Mouse (Mus musculus) forebrain, embryonic 12.5 days (tissue): ENCODE results near the gene Ctrc. TPM values are rescaled to one million over a fixed set of nuclear protein-coding genes. Genes with fewer than 3 reads are reported as not detected.

Experiments
- ATAC-seq: fragments of 200-750 bp; cut with Nextera tagmentation; 2 replicates; pipeline ENCODE4 v1.8.0; 2017; ENCODE audit warnings: moderate TSS enrichment; ENCODE audit not compliant: low FRiP score
- H3K27ac ChIP-seq: fragments of 300-500 bp; sonication (generic); 2 replicates; pipeline ENCODE4 v1.5.1; 2016; ENCODE audit warnings: mild to moderate bottlenecking
- H3K27me3 ChIP-seq: fragments of 300-500 bp; sonication (generic); 2 replicates; pipeline ENCODE4 v1.6.1; 2016; ENCODE audit warnings: mild to moderate bottlenecking
- H3K36me3 ChIP-seq: fragments of 300-500 bp; sonication (generic); replicated peaks from 2 replicates; pipeline ENCODE4 v1.6.1; 2016; ENCODE audit warnings: mild to moderate bottlenecking
- H3K4me1 ChIP-seq: fragments of 300-500 bp; sonication (generic); 2 replicates; pipeline ENCODE4 v1.6.1; 2016
- H3K4me2 ChIP-seq: fragments of 300-500 bp; sonication (generic); 2 replicates; pipeline ENCODE4 v1.6.1; 2016; ENCODE audit warnings: mild to moderate bottlenecking, moderate library complexity
- H3K4me3 ChIP-seq: fragments of 300-500 bp; sonication (generic); replicated peaks from 2 replicates; pipeline ENCODE4 v1.5.1; 2016; ENCODE audit warnings: mild to moderate bottlenecking
- H3K9ac ChIP-seq: fragments of 300-500 bp; sonication (generic); 2 replicates; pipeline ENCODE4 v1.6.1; 2016; ENCODE audit warnings: mild to moderate bottlenecking
- H3K9me3 ChIP-seq: fragments of 300-500 bp; sonication (generic); 2 replicates; pipeline ENCODE4 v1.6.1; 2016
- WGBS: fragments of 180-500 bp; shearing (Covaris S2); methylation state at CpG from one replicate; pipeline ENCODE4 v1.1.7; 2016; 5-methylcytosine and 5-hydroxymethylcytosine counted together
- polyA plus RNA-seq: library from polyadenylated mRNA; unstranded; fragments of >200 nt; fragmentation: Nextera tagmentation; extraction: Ambion mirVana; gene quantifications from 2 replicates; pipeline ENCODE4 v1.2.1, GENCODE M21; 2016

The Ctrc gene
- polyA plus RNA-seq: not detected in 2 replicates

DNA sequence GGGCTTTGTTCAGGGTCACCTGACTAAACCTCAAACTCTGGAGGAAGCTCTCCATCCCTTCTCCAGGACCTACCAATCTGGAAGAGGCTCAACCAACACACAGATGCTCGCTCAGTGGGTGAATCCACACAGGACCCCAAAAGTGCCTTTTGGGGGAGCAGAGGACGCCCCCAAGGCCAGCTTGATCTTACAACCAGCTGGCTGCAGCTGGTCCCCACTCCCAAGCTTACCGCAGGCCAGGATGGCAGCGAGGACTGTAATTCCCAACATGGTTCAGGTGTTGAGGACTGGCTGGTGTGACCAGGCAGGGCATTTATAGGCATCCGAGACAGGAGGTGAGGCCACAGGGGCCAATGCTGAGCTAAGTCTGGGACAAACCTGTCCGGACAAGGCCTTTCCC lies at the start of gene Ctrc:
Ctrc (minus strand) TSS at position 361 of the 400 bp plus-strand sequence.
- H3K4me3 ChIP-seq: no peak within 1 kb of the TSS
- no peak within 1 kb of the TSS for H3K4me2 ChIP-seq
- WGBS: 85% methylated on average over 6 of the region's 6 CpGs
- no peaks in the 10 kb centered on the region for H3K36me3 ChIP-seq
- no peaks in the 10 kb centered on the region for H3K4me1 ChIP-seq
- H3K9ac ChIP-seq: no peak within 1 kb of the TSS
- H3K9me3 ChIP-seq: no peaks in the 10 kb centered on the region
- H3K27ac ChIP-seq: no peak within 1 kb of the TSS
- no peak for ATAC-seq
- 0 out of 2 replicates have a peak, but pooled peaks cover 4% of the 10 kb centered on the region for H3K27me3 ChIP-seq

DNA sequence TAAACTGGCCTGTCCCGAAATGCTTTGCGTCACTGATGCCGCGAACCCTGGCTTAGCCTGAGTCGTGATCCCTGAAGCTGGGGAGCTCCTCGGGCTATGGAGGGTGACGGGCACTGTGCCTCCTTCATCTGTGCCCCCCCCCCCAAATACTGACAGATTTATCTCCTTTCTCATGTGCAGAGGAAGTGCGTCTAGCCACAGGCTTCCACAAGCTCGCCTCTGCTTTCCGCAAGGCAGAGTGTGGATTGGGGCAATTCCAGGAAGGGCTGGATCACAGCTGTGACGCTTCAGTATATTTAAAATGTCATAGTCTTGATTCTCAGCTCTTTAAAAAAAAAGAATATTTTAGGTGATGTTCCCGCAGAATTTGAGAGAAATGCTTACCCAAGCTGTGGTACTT lies 49.6 kb upstream of the Ctrc start:
- H3K27ac ChIP-seq: no peak overlapping the region
- H3K9me3 ChIP-seq: no peaks in the 10 kb centered on the region
- H3K4me1 ChIP-seq: peaks cover 42% of the 10 kb centered on the region
- ATAC-seq: no peak
- H3K4me2 ChIP-seq: no peak overlapping the region
- H3K36me3 ChIP-seq: no peaks in the 10 kb centered on the region
- no peak overlapping the region for H3K9ac ChIP-seq
- no peak overlapping the region for H3K4me3 ChIP-seq
- 89% methylated on average over 12 of the region's 12 CpGs for WGBS
- no peaks in the 10 kb centered on the region for H3K27me3 ChIP-seq

DNA sequence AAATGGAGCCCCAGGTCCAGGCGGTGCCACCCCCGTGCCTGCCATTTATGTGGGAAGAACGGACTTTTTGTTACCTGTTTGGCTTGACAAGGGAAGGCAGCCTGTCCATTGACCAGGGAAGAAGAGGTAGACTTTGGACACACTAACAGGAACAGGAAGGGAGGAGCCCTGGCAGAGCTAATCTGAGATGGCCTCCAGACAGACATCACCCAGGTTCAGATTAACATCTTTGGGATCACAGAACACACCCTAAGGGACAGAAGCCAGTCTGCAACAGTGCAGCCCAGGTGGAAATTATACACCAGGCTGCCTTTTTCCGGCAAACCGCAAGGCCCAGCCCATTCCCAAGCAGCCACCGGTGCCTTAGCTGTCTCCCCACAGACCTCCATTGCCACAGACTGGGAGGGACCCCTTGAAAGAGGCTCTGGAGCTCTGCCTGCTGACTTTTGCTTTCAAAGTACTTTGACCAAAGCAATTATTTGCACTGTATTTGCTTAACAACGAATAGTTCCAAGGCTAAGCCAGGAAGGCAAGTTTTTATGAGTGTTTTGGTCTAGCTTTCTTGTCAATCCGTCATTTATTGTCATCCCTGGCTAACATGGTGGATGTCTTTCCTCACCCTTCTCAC lies 47.1 kb upstream of the Ctrc start:
- Histone ChIP-seq H3K4me2 (no peak overlapping the region), H3K9me3 (no peaks in the 10 kb centered on the region), H3K27me3 (no peaks in the 10 kb centered on the region), H3K4me1 (peaks cover 17% of the 10 kb centered on the region), H3K36me3 (no peaks in the 10 kb centered on the region), H3K27ac (no peak overlapping the region), H3K4me3 (no peak overlapping the region), H3K9ac (no peak overlapping the region)
- WGBS: 83% methylated on average over 8 of the region's 8 CpGs
- ATAC-seq: no peak

DNA sequence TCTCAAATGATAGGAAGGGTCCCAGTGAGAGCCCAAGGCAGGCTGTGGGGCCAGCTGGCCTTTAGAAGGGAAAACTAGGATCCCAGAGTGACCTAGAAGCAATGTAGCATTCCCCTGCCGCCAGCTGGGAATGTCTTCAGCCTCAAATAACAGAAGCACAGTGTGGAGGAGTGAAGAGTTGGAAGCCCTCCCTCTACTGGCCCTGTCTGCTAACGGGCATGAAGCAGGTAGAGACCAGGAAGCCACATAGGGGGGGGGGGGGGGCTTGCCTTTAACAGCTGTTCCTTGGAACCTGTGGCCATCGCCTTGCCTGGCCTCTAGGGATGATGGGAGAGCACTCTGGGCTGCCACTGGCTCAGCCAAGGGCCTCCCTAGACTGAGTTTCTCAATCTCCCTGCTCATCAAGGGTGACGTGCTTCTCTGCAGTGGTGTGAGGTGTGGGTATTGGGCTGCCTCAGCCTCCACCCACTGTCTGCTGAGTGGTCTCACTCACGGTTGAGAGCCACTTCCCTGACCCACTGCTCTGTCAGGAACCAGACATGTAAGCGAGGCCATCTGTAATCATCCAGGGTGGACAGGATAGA lies 40.3 kb upstream of the Ctrc start:
- no peaks in the 10 kb centered on the region for H3K36me3 ChIP-seq
- no peak for ATAC-seq
- H3K4me2 ChIP-seq: no peak overlapping the region
- 51% methylated on average over 6 of the region's 6 CpGs for WGBS
- no peak overlapping the region for H3K4me3 ChIP-seq
- H3K27ac ChIP-seq: no peak overlapping the region
- no peaks in the 10 kb centered on the region; the same call in 1 of the 2 replicates for H3K27me3 ChIP-seq
- H3K4me1 ChIP-seq: 0 out of 2 replicates have a peak, but pooled peaks cover 5% of the 10 kb centered on the region
- H3K9ac ChIP-seq: no peak overlapping the region
- no peaks in the 10 kb centered on the region for H3K9me3 ChIP-seq

DNA sequence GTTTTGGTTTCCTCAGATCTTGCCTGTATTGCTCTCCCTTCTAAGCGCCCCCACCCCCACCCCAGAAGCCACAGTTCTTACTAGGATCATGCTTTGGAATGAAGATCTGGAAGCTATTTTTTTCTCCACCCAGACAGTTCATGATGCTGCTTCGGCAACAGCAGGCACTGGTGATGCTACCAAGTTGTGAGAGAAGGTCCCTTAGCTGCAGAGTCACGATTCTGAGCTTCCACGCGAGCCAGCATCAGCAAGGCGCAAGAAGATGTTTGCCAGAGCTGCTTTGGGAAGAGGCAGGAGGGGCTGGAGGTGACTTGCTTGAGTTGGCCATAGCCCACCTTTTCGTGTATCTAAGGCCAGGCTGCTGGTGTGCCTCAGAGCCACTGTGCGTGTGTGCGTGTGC lies 39.3 kb upstream of the Ctrc start:
- no peak for ATAC-seq
- no peak overlapping the region for H3K4me3 ChIP-seq
- no peaks in the 10 kb centered on the region for H3K9me3 ChIP-seq
- no peaks in the 10 kb centered on the region for H3K36me3 ChIP-seq
- H3K27me3 ChIP-seq: no peaks in the 10 kb centered on the region; the same call in 1 of the 2 replicates
- H3K4me1 ChIP-seq: 0 out of 2 replicates have a peak, but pooled peaks cover 5% of the 10 kb centered on the region
- no peak overlapping the region for H3K27ac ChIP-seq
- no peak overlapping the region for H3K4me2 ChIP-seq
- no peak overlapping the region for H3K9ac ChIP-seq
- WGBS: 85% methylated on average over 9 of the region's 9 CpGs

DNA sequence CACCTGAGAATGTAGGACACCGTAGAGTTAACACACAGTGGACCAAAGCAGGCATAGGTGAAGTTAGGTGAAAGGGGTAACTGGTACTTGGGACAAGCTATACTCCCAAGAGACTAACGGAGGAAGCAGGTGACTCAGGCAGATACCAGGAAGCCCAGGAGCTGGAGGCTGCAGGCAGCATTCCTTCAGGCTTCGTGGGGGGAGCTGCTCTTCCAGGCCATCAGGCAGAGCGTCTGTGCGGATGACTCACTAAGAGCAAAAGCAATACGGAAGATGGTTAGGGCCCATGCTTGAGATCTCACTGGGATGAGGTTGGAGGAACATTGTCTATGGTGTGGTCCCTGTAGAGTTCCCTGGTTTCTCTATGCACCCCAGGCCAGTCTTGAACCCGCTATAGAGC lies 36.7 kb upstream of the Ctrc start:
- Histone ChIP-seq H3K9ac (no peak overlapping the region), H3K27me3 (no peaks in the 10 kb centered on the region; the same call in 1 of the 2 replicates), H3K4me1 (0 out of 2 replicates have a peak, but pooled peaks cover 5% of the 10 kb centered on the region), H3K4me2 (no peak overlapping the region), H3K4me3 (no peak overlapping the region), H3K27ac (no peak overlapping the region), H3K9me3 (no peaks in the 10 kb centered on the region), H3K36me3 (no peaks in the 10 kb centered on the region)
- ATAC-seq: no peak
- WGBS: 83% methylated on average over 7 of the region's 7 CpGs

DNA sequence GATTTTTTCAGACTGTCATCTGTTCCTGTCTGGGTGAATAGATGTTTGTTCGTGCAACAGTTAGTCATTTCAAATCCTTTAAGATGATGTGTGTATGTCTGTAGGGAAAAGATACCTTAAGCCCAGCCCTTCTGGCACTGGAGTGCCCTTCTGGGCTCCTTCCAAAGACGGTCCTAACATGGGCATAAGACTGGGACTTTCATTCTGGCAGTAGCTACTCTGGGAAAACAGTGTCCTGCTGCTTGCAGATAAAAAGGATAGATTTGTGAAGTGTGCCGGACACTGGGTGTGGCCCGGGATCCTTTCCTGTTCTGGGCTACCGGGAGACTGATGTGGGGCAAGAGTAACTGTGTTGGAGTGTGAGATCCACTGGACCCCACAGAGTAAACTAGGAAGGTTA lies 35.8 kb upstream of the Ctrc start:
- H3K4me1 ChIP-seq: 0 out of 2 replicates have a peak, but pooled peaks cover 5% of the 10 kb centered on the region
- H3K27me3 ChIP-seq: peaks cover 5% of the 10 kb centered on the region; the same call in 1 of the 2 replicates
- no peak overlapping the region for H3K9ac ChIP-seq
- WGBS: 84% methylated on average over 5 of the region's 5 CpGs
- H3K9me3 ChIP-seq: no peaks in the 10 kb centered on the region
- no peak overlapping the region for H3K27ac ChIP-seq
- H3K4me2 ChIP-seq: no peak overlapping the region
- no peak for ATAC-seq
- no peak overlapping the region for H3K4me3 ChIP-seq
- H3K36me3 ChIP-seq: no peaks in the 10 kb centered on the region

DNA sequence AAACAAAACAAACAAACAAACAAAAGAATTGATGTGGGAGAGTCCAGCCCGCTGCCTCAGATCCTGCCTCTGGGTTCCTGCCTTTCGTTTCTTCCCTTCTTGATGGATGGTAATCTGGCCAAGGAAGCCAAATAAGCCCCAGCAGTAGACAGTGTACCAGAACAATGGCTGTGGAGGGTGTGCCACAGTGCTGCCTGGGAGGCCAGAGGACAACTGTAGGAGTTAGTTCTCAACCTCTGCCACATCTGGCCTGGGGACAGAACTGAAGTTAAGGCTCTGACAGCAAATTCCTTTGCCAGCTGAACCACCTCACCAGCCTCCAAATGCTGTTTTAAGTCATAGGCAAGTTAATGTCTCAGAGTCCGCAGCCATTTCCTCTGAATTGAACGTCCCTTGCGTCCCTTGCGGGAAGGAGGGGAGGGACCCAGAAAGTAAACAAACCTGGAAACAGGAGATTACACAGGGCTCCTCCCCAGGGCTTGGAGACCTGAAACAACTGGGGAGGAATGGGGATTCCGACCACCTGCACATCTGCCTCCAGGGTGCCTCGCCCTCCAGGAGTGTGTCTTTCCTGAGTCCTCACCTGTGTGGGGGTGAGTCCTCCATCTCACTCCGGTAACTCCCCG lies 35.2 kb upstream of the Ctrc start:
- 65% methylated on average over 10 of the region's 10 CpGs for WGBS
- H3K27me3 ChIP-seq: peaks cover 5% of the 10 kb centered on the region
- no peaks in the 10 kb centered on the region for H3K9me3 ChIP-seq
- 0 out of 2 replicates have a peak, but pooled peaks cover 3% of the 10 kb centered on the region for H3K4me1 ChIP-seq
- H3K27ac ChIP-seq: no peak overlapping the region
- no peak for ATAC-seq
- H3K4me3 ChIP-seq: no peak overlapping the region
- no peak overlapping the region for H3K9ac ChIP-seq
- H3K36me3 ChIP-seq: no peaks in the 10 kb centered on the region
- H3K4me2 ChIP-seq: no peak overlapping the region

DNA sequence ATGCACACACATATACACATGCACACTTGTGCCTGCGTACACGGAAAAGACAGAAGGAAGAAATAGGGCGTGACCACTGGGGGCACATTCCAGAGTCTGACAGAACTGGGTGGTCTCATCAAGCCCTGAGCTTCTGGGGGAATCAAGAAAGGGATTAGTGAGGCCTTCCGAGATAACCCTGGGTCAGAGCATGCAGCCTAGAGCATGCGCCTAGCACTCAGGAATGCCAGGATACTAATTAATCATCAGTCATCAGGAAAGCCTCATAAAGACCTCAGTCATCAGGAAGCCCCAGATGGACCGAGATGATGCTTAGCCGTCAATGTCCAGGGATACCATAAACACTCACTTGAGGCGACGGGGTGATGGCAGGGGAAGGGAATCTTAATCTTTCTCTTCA lies 33.7 kb upstream of the Ctrc start:
- Histone ChIP-seq H3K27ac (no peak overlapping the region), H3K4me1 (peaks cover 10% of the 10 kb centered on the region), H3K9me3 (no peaks in the 10 kb centered on the region), H3K4me2 (no peak overlapping the region), H3K27me3 (peaks cover 5% of the 10 kb centered on the region), H3K4me3 (no peak overlapping the region), H3K36me3 (no peaks in the 10 kb centered on the region), H3K9ac (no peak overlapping the region)
- ATAC-seq: no peak
- WGBS: 71% methylated on average over 9 of the region's 9 CpGs

DNA sequence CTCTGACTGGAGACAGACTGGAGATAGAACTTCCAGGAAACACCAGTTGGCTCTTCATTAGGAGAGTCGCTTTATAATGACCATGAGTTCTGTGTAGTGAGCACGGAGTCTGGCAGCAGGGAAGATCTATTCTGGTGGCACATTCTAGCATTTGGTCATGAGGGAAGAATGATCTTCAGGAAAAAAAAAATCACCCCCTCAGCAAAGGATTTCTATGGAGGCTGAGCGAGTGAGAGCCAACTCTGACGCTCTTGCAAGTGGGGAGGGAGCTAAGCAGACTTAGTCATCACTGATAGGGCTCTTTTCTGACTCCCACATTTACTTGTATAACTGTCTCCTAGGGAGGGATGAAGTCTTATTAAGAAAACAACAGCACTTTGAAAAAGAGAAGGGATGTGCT lies 32.9 kb upstream of the Ctrc start:
- no peak overlapping the region for H3K4me3 ChIP-seq
- 86% methylated on average over 4 of the region's 4 CpGs for WGBS
- peaks cover 12% of the 10 kb centered on the region for H3K4me1 ChIP-seq
- H3K36me3 ChIP-seq: no peaks in the 10 kb centered on the region
- no peak for ATAC-seq
- H3K4me2 ChIP-seq: no peak overlapping the region
- H3K27ac ChIP-seq: no peak overlapping the region
- H3K27me3 ChIP-seq: peaks cover 5% of the 10 kb centered on the region
- no peaks in the 10 kb centered on the region for H3K9me3 ChIP-seq
- H3K9ac ChIP-seq: no peak overlapping the region

DNA sequence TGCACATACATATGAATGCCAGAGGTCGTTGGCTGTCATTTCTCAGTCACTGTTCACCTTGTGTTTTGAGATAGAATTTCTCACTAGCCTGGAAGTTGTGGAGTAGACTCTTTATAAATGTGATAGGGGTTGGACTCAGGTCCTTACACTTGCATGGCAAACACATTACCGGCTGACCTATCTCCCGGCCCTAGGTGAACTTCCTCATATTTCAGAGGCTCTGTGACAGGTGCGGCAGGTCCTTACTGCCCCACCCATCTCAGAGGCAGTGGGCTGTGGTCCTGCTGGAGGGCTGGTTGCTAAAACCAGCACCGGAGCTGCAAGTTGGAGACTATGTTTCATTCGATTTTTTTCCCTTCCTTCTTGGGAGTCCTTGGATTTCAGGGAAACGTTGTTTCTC lies 32.5 kb upstream of the Ctrc start:
- H3K4me3 ChIP-seq: no peak overlapping the region
- ATAC-seq: no peak
- H3K9me3 ChIP-seq: no peaks in the 10 kb centered on the region
- no peak overlapping the region for H3K27ac ChIP-seq
- no peak overlapping the region for H3K4me2 ChIP-seq
- H3K27me3 ChIP-seq: peaks cover 6% of the 10 kb centered on the region
- H3K9ac ChIP-seq: no peak overlapping the region
- no peaks in the 10 kb centered on the region for H3K36me3 ChIP-seq
- H3K4me1 ChIP-seq: peaks cover 17% of the 10 kb centered on the region
- 77% methylated on average over 7 of the region's 7 CpGs for WGBS

DNA sequence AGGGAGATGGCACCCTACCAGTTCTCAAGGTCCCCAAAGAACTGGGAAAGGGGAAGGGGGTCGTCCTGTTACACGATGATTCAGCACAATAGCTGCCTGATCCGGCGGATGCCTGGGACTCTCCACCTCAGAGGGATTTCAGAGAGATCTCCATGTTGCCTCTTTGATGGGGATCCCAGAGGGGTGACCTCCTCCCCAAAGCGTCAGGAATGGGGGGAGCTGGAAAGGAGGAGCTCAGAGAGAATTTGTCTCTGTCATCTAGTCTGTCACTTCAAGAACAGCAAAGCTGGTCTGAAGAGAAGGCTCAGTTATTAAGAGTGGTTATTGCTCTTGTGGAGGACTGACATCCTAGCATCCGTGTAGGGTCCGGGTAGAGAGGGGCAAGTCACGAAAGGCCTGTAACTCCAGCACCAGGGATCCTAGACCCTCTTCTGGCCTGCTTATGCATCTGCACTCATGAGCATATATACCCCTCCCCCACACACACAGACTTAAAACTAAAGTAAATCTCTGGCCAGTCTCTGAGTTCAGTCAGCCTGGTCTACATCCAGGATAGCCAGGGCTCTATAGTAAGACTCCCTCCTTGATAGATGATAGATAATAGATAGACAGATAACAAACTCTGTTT lies 29.4 kb upstream of the Ctrc start:
- H3K27ac ChIP-seq: peak overlapping the region; percentile 44; the same call in 1 of the 2 replicates
- 10% methylated on average over 8 of the region's 8 CpGs for WGBS
- 0 out of 2 replicates have a peak overlapping the region, but pooled peaks have one; percentile 81 for H3K9ac ChIP-seq
- H3K9me3 ChIP-seq: no peaks in the 10 kb centered on the region
- H3K4me1 ChIP-seq: peaks cover 46% of the 10 kb centered on the region
- H3K36me3 ChIP-seq: no peaks in the 10 kb centered on the region
- peaks cover 10% of the 10 kb centered on the region for H3K27me3 ChIP-seq
- peak overlapping the region; percentile 78 for H3K4me3 ChIP-seq
- no peak for ATAC-seq
- H3K4me2 ChIP-seq: peak overlapping the region; percentile 94
